Mouse (Mus musculus) inflammation-experienced regulatory T-cells, adult 6 months (primary cell): ENCODE results near the gene Eno1. TPM values are rescaled to one million over a fixed set of nuclear protein-coding genes. Genes with fewer than 3 reads are reported as not detected.
A peak's percentile ranks its signal among the peaks of the same experiment; 100 is the strongest.
"Not testable (repeated sequence)": the region's sequence is repeated elsewhere in the genome, so short reads cannot be mapped to it uniquely, and the experiment has no call there.

Experiments used
- ATAC-seq: one replicate; pipeline ENCODE4 v1.8.0; 2017
- polyA plus RNA-seq, 3 experiments: library from polyadenylated mRNA; unstranded; fragments of 100-300 nt; shearing (Covaris generic); gene quantifications; one replicate each; pipeline ENCODE4 v1.2.1; 2017

Eno1 gene
- polyA plus RNA-seq, 3 experiments from 2014 or later = 503 to 566 (median 560) TPM

DNA sequence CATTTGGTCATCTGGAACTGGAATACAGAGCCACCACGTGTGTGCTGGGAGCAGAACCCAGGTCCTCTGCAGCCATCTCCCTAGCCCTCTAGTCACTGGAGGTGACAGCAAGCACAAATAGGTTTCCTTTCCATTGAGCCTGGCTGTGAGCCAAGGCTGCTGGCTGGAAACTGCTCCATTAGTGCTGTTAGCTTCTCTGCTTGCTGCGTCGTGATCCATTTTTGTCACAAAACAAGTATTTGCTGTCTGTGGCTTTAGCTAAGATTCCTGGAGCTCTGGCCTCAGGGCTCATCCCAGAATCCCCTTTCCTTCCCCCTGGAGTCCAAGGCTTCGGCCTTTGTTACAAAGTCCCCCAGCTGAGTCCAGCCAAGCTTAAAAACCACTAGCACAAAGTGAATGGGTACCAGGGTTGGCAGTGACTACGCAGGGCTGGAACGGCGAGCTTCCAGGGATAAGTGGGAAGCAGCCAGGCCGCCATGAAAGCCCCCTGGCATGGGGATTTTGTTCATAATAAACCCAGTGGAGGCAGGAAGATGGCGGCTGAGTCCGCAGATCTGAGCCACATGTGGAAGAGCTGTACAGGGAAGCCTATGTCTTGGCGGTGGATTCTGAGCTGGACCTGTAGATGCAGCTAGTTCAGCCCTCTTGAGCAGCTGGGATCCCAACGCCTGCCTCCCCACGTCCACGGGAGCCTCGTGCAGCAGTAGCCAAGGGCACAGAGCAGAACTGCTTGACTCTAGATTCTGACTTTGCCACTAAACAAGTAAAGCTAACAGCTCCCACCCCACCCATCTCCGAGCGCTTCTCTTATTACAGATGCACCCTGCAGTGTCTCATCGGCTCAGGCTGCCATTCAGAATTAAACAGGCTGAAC lies 14.3 kb downstream of the Eno1 start:
- no peak for ATAC-seq

DNA sequence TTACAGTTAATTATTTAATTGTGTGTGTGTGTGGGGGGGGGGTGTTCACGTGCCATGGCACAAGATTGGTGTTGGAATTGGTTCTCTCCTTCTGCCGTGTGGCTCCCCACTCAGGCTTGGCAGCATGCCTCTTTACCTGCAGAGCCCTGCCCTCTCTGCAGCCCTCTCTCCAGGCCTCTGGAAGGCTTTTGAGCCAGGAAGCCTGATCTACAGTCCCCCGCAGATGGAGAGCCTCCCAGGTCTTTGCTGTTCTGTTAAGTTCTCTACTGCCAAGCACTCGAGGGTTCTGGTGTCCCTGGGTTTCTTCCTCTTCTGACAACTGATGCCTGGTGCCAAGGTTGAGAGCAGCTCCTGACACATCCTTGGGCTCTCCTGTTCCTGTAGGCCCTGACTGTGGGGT lies 17.9 kb downstream of the Eno1 start:
- ATAC-seq = no peak

DNA sequence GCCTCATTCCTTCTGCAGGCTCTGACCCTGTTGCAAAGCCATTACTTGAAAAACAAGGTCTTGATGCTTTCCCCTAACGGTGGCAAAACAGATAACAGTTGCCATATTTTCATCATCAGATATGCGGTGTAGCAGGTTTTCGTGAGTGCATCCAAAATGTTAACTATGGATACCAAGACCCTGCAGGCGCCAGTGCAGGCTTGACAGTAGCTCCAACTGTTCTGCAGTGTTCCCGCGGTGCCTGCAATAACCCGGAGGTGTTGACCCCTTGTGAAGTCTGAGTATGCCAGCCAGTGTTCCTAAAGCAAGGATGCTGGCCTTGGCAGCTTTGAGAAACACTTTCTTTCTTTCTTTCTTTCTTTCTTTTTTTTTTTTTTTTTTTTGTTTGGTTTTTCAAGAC lies 18.7 kb downstream of the Eno1 start:
- no peak for ATAC-seq

DNA sequence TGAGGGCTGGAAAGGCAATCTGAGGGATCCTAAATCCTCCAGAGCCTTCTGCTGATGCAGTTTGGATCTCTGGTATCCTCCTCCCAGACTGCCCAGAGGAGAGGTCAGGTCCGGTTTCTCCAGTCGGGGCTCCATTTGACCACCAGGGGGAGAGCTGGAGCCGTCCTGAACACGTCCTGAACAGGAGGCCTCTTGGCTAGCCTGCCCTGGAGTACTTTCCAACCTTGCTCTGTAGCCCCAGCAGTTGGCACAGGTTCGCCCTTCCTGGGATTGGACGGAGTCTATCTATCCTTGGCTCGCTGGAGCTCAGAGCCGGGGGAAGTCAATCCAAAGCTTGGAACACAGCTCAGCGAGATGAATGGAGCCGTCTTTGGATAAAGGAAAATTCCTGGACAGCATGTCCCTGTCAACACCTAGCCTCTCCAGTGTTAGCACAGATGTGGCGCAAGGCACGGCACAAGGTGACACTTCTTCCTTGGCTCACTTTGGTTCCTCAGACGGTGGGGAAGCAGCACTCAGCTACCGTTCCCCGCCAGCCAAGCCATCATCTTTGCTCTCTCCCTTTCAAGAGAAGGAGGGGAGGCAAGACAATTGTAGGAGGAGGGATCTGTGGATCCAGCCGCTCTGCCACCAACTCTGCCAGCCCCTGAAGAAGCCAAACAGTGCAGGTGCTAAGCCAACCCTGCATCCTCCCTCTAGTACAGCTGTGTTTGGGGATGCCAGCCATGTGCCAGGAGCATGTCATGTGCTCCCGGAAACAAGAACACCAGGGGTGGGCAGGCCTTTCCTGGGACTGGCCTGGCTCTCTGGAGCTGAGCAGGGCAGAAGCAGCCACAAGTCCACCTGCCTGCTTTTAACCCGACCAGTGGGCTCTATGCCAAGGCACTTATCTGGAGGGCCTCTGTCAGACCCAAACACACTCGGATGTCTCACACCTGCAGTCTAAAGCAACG lies 21.0 kb downstream of the Eno1 start:
- ATAC-seq = no peak

DNA sequence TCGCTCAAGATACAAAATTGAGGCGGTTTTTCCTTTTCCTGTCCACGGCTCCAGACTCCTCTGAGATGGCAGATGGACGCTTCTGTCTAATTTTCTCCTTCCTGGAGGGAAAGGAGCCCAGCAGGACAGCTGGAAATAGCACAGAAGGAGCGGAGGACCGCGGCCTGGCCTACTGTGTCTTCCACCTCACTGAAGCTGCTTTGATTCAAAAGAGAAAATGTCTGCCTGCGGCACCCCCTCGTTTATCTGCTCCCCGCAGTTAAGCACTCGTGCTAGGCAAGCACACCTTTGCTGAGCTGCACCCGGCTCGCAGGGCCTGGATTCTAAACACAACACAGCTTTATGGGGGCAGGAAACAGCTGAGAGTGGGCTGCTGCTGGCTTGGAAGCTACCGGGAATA lies 21.9 kb downstream of the Eno1 start:
- ATAC-seq = no peak

DNA sequence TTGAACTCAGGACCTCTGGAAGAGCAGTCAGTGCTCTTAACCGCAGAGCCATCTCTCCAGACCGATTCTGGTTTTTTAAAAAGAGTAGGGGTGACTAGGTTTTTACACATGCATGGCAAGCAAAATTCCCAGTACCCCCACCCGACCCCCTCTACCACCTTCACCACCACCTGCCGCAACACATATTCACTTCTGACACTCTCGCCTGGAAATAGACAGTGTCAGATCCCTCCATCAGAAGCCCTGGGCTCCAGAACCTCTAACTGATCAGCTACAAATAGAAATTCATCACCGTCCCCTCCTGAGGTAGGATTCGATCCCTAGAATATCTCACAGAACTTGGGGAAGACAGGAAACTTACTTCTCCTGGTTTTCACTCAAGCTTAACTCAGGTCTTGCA lies 23.1 kb downstream of the Eno1 start:
- ATAC-seq = no peak

DNA sequence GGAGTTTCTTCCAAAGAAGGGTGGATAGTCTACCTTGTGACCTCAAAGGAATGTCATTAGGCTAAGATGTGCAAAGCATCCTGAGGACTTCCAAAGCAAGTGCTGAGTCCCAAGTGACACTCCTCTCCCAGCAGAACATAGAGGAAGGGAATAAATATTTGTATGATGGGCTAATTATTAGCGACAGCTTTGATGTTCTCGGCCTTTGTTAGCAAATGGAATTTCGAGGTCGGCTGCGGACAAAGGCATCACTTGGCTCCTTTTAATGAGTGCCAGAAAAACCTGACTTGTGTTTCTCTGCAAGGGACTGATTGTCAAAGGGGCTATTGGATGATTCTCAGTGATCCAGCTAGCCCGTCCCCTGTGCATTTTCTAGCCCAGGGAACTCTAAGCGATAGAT lies 23.6 kb downstream of the Eno1 start:
- ATAC-seq = no peak

DNA sequence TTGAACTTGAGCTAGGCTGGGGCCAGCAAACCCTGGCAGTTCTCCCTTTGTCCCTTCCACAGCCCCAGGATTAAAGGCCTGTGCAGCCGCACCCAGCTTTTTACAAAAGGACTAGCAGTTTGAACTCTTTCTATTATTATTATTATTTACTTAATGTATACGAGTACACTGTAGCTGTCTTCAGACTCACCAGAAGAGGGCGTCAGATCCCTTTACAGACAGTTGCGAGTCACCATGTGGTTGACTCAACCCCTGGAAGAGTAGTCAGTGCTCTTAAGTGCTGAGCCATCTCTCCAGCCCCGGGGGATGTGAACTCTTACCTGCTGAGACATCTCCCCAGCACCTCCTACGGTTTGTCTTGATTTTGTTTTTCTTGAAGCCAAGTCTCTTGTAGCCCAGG lies 24.2 kb downstream of the Eno1 start:
- no peak for ATAC-seq

DNA sequence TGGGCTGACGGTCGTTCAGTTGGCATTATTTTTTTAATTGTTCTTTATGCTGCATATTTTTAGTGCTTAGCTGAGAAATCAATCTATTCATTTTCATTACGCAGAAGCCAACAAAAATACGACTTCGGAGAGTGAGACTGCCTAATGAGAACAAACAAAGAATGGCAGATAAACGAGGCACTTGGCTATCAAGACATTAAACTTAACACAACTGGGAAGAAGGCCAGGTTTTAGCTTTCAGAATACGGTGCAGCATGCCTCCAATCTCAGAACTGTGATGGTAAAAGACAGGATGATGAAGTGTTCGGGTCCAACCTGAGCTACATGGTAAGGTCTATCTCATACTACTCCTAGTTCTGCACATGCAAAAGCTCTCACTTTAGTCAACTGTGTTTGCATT lies 25.8 kb downstream of the Eno1 start:
- ATAC-seq = no peak

DNA sequence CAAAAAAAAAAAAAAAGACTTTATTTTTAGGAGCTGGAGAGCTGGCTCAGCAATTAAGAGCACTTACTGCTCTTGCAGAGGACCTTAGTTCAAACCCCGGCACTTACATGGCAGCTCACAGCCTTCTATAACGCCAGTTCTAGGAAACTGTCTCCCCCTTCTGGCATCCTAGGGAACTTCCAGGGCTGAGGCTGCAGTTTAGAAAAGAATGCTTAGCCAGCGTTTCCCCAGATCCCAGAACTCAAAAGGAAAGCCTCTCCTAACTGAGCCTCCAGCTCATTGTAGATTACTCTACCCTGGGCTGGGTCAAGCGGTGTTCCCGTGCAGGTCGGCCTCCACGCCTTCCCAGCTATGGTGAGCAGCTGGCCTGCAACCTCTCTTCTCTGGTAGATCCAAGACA lies 28.4 kb downstream of the Eno1 start:
- ATAC-seq = no peak

DNA sequence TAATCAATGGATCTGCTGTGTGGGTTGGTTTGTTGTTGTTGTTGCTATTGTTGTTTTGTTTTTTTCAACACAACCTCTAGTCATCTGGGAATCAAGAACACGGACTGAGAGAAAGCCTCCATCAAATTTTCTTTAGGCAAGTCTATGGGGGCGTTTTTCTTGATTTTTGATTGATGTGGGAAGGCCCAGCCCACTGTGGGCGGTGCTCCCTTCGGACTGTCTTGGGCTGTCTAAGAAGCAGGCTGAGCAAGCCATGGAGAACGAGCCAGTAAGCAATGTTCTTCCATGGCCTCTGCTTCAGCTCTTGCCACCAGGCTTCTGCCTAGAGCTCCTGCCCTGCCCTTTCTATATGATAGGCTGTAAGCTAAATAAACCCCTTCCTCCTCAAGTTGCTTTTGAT lies 28.9 kb downstream of the Eno1 start:
- no peak for ATAC-seq

DNA sequence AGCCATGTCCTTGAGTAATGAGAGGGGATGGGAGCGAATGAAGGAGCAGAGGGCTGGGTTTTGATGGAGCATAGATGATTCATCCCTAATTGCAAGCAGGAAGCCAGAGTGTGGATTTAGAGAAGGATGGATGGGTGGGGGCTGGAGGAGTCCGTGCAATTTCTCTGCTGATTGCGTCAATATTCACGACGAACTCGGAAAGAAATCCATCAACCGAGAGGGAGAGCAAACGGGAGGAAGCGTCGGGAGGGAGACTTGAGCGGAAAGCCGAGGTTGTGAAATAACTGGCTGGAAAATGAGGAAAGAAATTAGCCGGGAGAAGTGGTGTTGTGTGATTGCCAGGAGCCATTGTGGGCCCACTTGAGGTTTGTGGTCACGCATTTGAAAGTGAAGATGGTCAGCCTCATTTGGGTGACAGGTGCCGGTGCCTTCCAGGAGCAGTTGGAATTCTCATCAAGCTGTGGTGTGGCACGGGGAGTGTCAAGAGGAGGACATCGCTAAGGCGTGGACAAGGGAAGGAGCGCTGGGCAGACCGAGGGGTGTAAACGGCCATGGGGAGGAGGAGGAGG lies 30.2 kb downstream of the Eno1 start:
- ATAC-seq = no peak

DNA sequence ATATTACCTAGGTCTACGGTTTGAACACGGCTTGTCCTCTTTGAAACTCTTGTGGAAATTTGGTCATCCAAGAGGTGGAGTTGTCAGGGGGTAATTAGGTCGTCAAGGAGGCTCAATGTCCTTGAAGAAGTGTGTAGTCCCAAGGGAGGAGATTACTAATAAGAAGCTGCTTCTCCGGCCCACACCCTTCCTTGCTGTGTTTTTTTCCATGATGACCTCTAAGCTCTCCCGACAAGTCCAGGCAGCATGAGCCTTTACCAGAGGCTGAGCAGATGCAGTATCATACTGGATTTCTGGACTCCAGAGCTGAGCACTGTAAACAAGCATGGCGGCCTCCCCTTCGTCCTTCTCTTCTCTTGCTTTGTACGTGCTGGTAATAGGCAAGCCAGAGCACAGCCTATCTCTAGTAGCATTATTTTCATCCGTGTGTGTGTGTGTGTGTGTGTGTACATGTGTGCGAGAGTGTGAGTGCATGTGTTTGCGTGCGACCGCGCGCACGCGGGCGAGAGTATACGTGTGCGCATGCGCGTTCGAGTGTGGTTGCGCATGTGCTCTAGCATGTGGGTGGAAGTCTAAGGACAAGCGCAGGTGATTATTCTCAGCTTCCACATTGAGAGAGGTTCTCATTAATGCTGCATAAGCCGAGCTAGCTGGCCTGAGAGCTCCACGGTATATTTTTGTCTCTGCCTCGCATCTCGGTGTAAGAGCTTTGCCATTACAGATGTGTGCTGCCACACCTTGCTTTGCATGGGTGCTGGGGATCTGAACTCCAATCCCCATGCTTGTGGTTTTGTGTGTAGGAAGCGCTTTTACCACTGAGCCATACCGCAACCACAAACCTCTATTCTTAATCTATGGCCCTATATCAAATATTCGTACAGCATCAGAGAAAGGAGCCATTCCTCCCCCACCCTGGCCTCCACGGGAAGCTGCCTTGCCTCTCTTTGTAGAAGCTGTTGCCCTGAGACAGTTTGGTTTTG lies 32.4 kb downstream of the Eno1 start:
- ATAC-seq = peak; percentile 53

DNA sequence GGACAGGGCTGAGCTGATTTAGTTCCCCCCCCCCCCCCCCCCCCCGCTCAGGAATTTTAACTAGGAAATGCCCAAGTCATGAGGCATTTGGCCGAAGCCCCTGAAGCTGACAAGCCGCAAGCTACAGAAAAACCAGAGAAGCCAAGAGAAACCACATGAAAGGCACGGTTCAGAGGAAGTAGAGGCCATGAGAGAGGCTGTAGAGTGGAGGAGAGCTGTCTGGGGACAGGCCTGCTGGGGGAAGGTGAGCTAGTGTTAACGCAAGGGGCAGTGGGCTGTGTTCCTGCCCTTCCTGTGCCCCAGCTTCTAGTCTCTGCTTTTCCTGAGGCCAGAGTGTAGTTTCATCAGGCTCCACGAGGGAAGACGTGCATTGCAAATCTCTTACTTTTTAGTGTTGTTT lies 33.2 kb downstream of the Eno1 start:
- peak; percentile 56 for ATAC-seq

DNA sequence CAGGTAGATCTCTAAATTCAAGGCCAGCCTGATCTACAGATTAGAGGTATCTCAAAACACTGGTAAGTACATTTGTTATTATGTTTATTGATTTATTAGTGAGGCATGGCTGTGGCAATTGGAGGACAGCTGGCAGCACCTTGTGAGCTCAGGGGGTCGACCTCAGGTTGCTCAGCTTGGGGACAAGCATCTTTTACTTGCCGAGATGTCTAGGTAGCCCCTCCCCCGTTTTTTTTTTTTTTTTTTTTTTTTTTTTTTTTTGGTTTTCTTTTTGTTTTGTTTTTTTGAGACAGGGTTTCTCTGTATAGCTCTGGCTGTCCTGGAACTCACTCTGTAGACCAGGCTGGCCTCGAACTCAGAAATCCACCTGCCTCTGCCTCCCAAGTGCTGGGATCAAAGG lies 34.2 kb downstream of the Eno1 start:
- not testable (repeated sequence) for ATAC-seq

DNA sequence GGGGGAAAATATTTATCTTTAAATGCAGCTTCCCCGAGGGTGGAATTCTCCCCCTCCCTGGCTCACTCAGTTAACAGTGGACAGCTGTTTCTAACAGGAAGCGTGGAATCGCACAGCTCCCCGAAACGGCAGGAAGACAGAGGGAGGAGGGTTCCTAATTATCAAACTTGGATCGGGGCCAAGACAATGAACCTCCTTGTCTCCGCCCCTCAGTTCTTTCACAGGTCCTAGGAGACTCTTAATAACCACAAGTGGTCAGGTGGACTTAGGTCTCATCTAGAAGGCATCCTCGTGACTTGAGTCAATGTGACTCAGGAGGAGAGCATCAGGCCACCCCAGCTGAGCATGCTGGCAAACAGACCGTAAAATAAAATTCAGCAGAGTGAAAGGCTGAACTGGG lies 36.2 kb downstream of the Eno1 start:
- no peak for ATAC-seq

DNA sequence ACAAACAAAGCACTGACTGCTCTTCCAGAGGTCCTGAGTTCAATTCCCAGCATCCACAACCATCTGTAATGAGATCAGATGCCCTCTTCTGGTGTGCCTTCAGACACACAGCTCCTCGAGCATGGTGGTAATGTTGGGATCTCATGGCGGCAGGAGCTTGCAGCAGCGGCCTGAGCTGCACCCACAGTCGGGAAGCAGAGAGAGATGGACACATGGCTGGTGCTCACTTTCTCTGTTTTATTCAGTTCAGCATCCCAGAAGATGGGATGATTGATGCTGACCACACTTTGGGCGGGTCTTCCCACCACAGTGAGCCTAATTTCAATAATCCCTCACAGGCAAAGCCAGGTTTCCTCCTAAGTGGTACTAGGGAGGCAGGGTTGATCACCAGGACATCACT lies 39.0 kb downstream of the Eno1 start:
- ATAC-seq = no peak

DNA sequence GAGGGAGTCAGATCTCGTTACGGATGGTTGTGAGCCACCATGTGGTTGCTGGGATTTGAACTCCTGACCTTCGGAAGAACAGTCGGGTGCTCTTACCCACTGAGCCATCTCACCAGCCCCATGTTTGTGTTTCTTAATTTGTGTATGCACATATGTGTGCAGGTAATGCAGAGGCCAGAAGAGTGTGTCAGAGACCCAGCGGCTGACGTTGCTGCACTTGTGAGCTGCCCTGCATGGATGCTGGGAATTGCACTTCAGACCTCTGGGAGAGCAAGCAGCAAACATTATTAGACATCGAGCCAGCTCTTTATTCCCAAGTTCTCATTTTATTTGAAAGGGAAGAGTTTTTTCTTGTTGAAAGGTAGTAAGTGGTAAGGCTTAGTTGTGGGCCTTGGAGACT lies 42.8 kb downstream of the Eno1 start:
- ATAC-seq = not testable (repeated sequence)

DNA sequence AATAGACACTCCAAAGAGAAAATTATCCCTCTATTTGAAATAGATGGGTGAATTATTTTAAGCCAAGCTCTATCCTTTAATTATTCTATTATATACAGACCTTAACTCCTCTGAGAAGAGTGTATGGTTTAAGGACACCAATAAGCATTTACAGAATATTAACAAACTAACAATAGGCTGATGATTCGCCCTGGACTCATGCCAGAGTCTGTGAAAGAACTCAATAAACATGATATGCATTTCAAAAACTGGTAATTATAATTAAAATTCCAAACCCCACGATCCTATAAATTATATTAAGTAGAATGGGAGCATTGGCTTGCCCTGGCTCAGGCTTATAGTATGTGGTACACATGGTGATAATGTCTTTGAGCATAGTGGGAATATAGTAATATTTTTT lies 43.5 kb downstream of the Eno1 start:
- ATAC-seq = no peak

DNA sequence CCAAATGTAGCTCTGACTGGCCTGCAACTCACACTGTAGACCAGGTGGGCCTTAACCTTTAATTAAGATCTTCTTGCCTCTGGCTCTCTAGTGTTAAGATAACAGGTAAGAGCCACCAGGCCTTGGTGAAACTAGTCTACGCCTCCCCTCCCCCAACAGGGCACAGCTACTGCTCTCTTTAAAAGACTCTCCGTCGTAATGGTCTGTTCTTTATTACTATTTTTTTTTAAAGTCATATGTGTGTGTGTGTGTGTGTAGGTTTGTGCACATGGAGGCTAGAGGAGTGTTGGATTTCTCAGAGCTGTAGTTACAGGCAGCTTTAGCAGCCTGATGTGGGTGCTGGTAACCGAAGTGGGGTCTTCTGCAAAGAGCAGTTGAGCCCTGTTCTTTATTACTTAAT lies 43.9 kb downstream of the Eno1 start:
- ATAC-seq = no peak

DNA sequence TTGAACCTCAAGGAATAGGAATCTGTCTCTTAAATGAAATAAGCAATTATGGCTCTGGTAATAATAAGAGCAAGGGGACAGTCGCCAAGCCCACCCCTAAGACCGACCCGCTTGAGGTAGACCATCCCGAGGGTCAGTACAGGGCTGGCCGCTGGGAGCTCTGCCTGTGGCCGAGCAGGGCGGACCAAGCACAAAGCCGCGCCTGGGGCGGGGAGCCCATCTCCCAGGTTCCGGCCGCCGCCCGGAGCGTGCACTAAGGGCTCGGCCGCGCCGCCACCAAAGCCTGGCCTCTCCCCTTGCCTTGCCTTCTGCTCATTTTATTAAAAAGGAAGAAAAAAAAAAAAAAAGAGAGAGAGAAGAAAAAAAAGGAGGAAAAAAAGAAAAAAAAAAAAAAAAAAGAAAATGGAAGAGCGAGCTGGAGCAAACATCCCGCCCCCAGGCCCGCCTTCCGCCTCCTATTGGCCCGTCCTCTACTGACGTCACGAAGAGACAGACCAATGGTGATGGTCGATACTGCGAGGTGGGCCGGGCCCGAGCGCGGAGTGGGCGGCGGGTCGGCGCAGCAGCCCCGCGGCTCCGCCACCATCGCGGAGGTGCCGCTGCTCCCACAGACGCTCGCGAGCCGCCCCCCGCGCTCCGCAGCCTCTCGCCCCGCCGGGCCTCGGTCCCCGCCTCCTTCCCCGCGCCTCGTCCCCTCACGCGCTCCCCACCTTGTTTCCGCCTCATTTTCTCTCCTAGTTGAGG lies 44.7 kb downstream of the Eno1 start, which contains the start of gene Rere:
Rere (plus strand) TSS at position 629 of the 744 bp plus-strand sequence.
- ATAC-seq = peak; percentile 98
